Mouse (Mus musculus) liver, embryonic 13.5 days (tissue): Measurements from ENCODE around the gene Txndc11. TPM values are rescaled to one million over a fixed set of nuclear protein-coding genes. Genes with fewer than 3 reads are reported as not detected.
A peak's percentile ranks its signal among the peaks of the same experiment; 100 is the strongest.

Source experiments
- ATAC-seq: fragments of 200-750 bp; cut with Nextera tagmentation; 2 replicates; pipeline ENCODE4 v1.8.0; 2017; ENCODE audit warnings: low read depth, mild to moderate bottlenecking, moderate number of reproducible peaks, moderate library complexity
- DNase-seq: peaks from one replicate; pipeline ENCODE4 v3.0.0; 2022
- H3K27ac ChIP-seq: fragments of 300-500 bp; sonication (generic); 2 replicates; pipeline ENCODE4 v1.5.1; 2015; ENCODE audit warnings: moderate library complexity, mild to moderate bottlenecking, inconsistent platforms
- H3K27me3 ChIP-seq: fragments of 300-500 bp; sonication (generic); 2 replicates; pipeline ENCODE4 v1.6.1; 2015; ENCODE audit warnings: mild to moderate bottlenecking, inconsistent platforms
- H3K36me3 ChIP-seq: fragments of 300-500 bp; sonication (generic); 2 replicates; pipeline ENCODE4 v1.6.1; 2015; ENCODE audit warnings: mild to moderate bottlenecking, inconsistent platforms
- H3K4me1 ChIP-seq: fragments of 300-500 bp; sonication (generic); replicated peaks from 2 replicates; pipeline ENCODE4 v1.6.1; 2015; ENCODE audit warnings: inconsistent platforms
- H3K4me2 ChIP-seq: fragments of 300-500 bp; sonication (generic); 2 replicates; pipeline ENCODE4 v1.6.1; 2015; ENCODE audit warnings: inconsistent platforms, mild to moderate bottlenecking, moderate library complexity
- H3K4me3 ChIP-seq: fragments of 300-500 bp; sonication (generic); replicated peaks from 2 replicates; pipeline ENCODE4 v1.5.1; 2015; ENCODE audit warnings: mild to moderate bottlenecking, inconsistent platforms
- H3K9ac ChIP-seq: fragments of 300-500 bp; sonication (generic); 2 replicates; pipeline ENCODE4 v1.6.1; 2015; ENCODE audit warnings: mild to moderate bottlenecking, inconsistent platforms
- H3K9me3 ChIP-seq: fragments of 300-500 bp; sonication (generic); replicated peaks from 2 replicates; pipeline ENCODE4 v1.6.1; 2016; ENCODE audit warnings: inconsistent platforms
- WGBS: fragments of 180-500 bp; shearing (Covaris S2); methylation state at CpG from one replicate; pipeline ENCODE4 v1.1.7; 2015; ENCODE audit not compliant: insufficient replicate concordance; 5-methylcytosine and 5-hydroxymethylcytosine counted together
- polyA plus RNA-seq: library from polyadenylated mRNA; unstranded; fragments of >200 nt; fragmentation: Nextera tagmentation; extraction: Ambion mirVana; gene quantifications from 2 replicates; pipeline ENCODE4 v1.2.1, GENCODE M21; 2015

The Txndc11 gene
- polyA plus RNA-seq, 1 experiment from 2014 or later: 17.2 TPM

- peaks cover 24% of the 10 kb centered on the region for H3K27me3 ChIP-seq
- DNase-seq: no peak
- no peak for ATAC-seq
- WGBS: 74% methylated on average over 8 of the region's 8 CpGs
- H3K9me3 ChIP-seq: no peaks in the 10 kb centered on the region
- peaks cover 39% of the 10 kb centered on the region for H3K36me3 ChIP-seq
- no peak overlapping the region for H3K9ac ChIP-seq
- no peak overlapping the region for H3K4me3 ChIP-seq
- H3K4me1 ChIP-seq: peaks cover 17% of the 10 kb centered on the region
- no peak overlapping the region for H3K27ac ChIP-seq
- no peak overlapping the region for H3K4me2 ChIP-seq
Observed at GRCm38 (mm10) chr16:11072454-11072853, 62.0 kb downstream of the Txndc11 start.

GRCm38 (mm10) chr16:11071887-11072286, 62.6 kb downstream of the Txndc11 start:
- ATAC-seq (no peak), DNase-seq (no peak)
- peaks cover 36% of the 10 kb centered on the region for H3K36me3 ChIP-seq
- no peak overlapping the region for H3K4me3 ChIP-seq
- 75% methylated on average over 4 of the region's 4 CpGs for WGBS
- H3K4me1 ChIP-seq: peaks cover 18% of the 10 kb centered on the region
- H3K9ac ChIP-seq: no peak overlapping the region
- peaks cover 30% of the 10 kb centered on the region for H3K27me3 ChIP-seq
- no peak overlapping the region for H3K4me2 ChIP-seq
- no peak overlapping the region for H3K27ac ChIP-seq
- H3K9me3 ChIP-seq: no peaks in the 10 kb centered on the region

- 75% methylated on average over 5 of the region's 5 CpGs for WGBS
- no peak overlapping the region for H3K4me3 ChIP-seq
- no peaks in the 10 kb centered on the region for H3K9me3 ChIP-seq
- H3K9ac ChIP-seq: no peak overlapping the region
- H3K36me3 ChIP-seq: peaks cover 28% of the 10 kb centered on the region
- no peak overlapping the region for H3K4me2 ChIP-seq
- H3K27ac ChIP-seq: no peak overlapping the region
- H3K27me3 ChIP-seq: peaks cover 37% of the 10 kb centered on the region
- DNase-seq: no peak
- no peak for ATAC-seq
- H3K4me1 ChIP-seq: peaks cover 25% of the 10 kb centered on the region
Observed at GRCm38 (mm10) chr16:11071176-11071575, 63.3 kb downstream of the Txndc11 start.

GRCm38 (mm10) chr16:11069710-11070420, 64.6 kb downstream of the Txndc11 start:
- DNase-seq: no peak
- Histone ChIP-seq H3K27me3 (peaks cover 49% of the 10 kb centered on the region), H3K9me3 (no peaks in the 10 kb centered on the region), H3K36me3 (peaks cover 15% of the 10 kb centered on the region), H3K4me2 (no peak overlapping the region), H3K27ac (no peak overlapping the region), H3K4me3 (no peak overlapping the region), H3K9ac (no peak overlapping the region), H3K4me1 (peaks cover 30% of the 10 kb centered on the region)
- no peak for ATAC-seq
- 37% methylated on average over 7 of the region's 7 CpGs for WGBS

GRCm38 (mm10) chr16:11069271-11069670, 65.2 kb downstream of the Txndc11 start:
- Histone ChIP-seq H3K9ac (no peak overlapping the region), H3K36me3 (peaks cover 9% of the 10 kb centered on the region), H3K4me2 (no peak overlapping the region), H3K4me1 (peaks cover 30% of the 10 kb centered on the region), H3K4me3 (no peak overlapping the region), H3K27ac (no peak overlapping the region), H3K27me3 (peaks cover 55% of the 10 kb centered on the region), H3K9me3 (no peaks in the 10 kb centered on the region)
- no peak for ATAC-seq
- no peak for DNase-seq
- 39% methylated on average over 6 of the region's 6 CpGs for WGBS

GRCm38 (mm10) chr16:11068666-11069065, 65.8 kb downstream of the Txndc11 start:
- no peak for ATAC-seq
- Histone ChIP-seq H3K4me2 (no peak overlapping the region), H3K36me3 (peaks cover 3% of the 10 kb centered on the region; the same call in 1 of the 2 replicates), H3K27me3 (peaks cover 57% of the 10 kb centered on the region), H3K9ac (no peak overlapping the region), H3K27ac (no peak overlapping the region), H3K4me3 (no peak overlapping the region), H3K9me3 (no peaks in the 10 kb centered on the region), H3K4me1 (peaks cover 30% of the 10 kb centered on the region)
- WGBS: 77% methylated on average over 3 of the region's 3 CpGs
- DNase-seq: no peak

GRCm38 (mm10) chr16:11066833-11067191, 67.6 kb downstream of the Txndc11 start:
- Histone ChIP-seq H3K4me3 (peak overlapping the region; percentile 67), H3K4me1 (peaks cover 40% of the 10 kb centered on the region), H3K27ac (no peak overlapping the region), H3K36me3 (no peaks in the 10 kb centered on the region), H3K9me3 (no peaks in the 10 kb centered on the region), H3K27me3 (peaks cover 62% of the 10 kb centered on the region), H3K9ac (peak overlapping the region; percentile 69), H3K4me2 (peak overlapping the region; percentile 94)
- WGBS: 1% methylated on average over 22 of the region's 22 CpGs
- ATAC-seq: no peak
- no peak for DNase-seq

GRCm38 (mm10) chr16:11066029-11066832, 68.2 kb downstream of the Txndc11 start, which contains the start of gene Litaf:
Gene Litaf, minus strand, starts transcription at chr16:11066157.
- Histone ChIP-seq H3K27ac (no peak within 1 kb of the TSS; the same call in 1 of the 2 replicates), H3K4me1 (peaks cover 40% of the 10 kb centered on the region), H3K4me3 (peak within 1 kb of the TSS; percentile 67), H3K4me2 (peak within 1 kb of the TSS; percentile 94), H3K9ac (peak within 1 kb of the TSS; percentile 69), H3K9me3 (no peaks in the 10 kb centered on the region), H3K36me3 (no peaks in the 10 kb centered on the region), H3K27me3 (peaks cover 62% of the 10 kb centered on the region)
- DNase-seq (peak; percentile 93), ATAC-seq (peak; percentile 95)
- 1% methylated on average over 78 of the region's 78 CpGs for WGBS

- Histone ChIP-seq H3K4me2 (peak overlapping the region; percentile 94), H3K4me3 (peak overlapping the region; percentile 67; the same call in 1 of the 2 replicates), H3K4me1 (peaks cover 40% of the 10 kb centered on the region), H3K9me3 (no peaks in the 10 kb centered on the region), H3K27me3 (peaks cover 62% of the 10 kb centered on the region), H3K27ac (no peak overlapping the region), H3K36me3 (no peaks in the 10 kb centered on the region), H3K9ac (no peak overlapping the region)
- WGBS: 65% methylated on average over 5 of the region's 5 CpGs
- ATAC-seq: no peak
- DNase-seq: no peak
Observed at GRCm38 (mm10) chr16:11065431-11065830, 69.0 kb downstream of the Txndc11 start.

- H3K4me3 ChIP-seq: no peak overlapping the region
- WGBS: 66% methylated on average over 6 of the region's 6 CpGs
- no peak overlapping the region for H3K27ac ChIP-seq
- DNase-seq (no peak), ATAC-seq (no peak)
- H3K9me3 ChIP-seq: no peaks in the 10 kb centered on the region
- peaks cover 33% of the 10 kb centered on the region for H3K4me1 ChIP-seq
- no peak overlapping the region for H3K9ac ChIP-seq
- no peak overlapping the region for H3K4me2 ChIP-seq
- no peaks in the 10 kb centered on the region for H3K36me3 ChIP-seq
- peaks cover 61% of the 10 kb centered on the region for H3K27me3 ChIP-seq
Observed at GRCm38 (mm10) chr16:11064742-11065141, 69.7 kb downstream of the Txndc11 start.

GRCm38 (mm10) chr16:11064341-11064740, 70.1 kb downstream of the Txndc11 start:
- DNase-seq (no peak), ATAC-seq (no peak)
- Histone ChIP-seq H3K9me3 (no peaks in the 10 kb centered on the region), H3K27me3 (peaks cover 57% of the 10 kb centered on the region), H3K4me1 (peaks cover 29% of the 10 kb centered on the region), H3K36me3 (no peaks in the 10 kb centered on the region), H3K27ac (no peak overlapping the region), H3K9ac (no peak overlapping the region), H3K4me3 (no peak overlapping the region), H3K4me2 (no peak overlapping the region)
- 63% methylated on average over 4 of the region's 4 CpGs for WGBS
